Mouse (Mus musculus): Measurements from ENCODE around the gene Ccdc9b. TPM values are rescaled to one million over a fixed set of nuclear protein-coding genes. Genes with fewer than 3 reads are reported as not detected.

The Ccdc9b gene
- total and polyA plus RNA-seq, 2 experiments from 2014 or later, result 3.3 to 6.8 TPM

GRCm38 (mm10) chr2:118729816-118730621, 32.4 kb downstream of the Ccdc9b start:
- WGBS, result 33% methylated on average over 8 of the region's 8 CpGs
- no peak overlapping the region for H3K27ac ChIP-seq (ENCODE audit: low read depth)
- no peak overlapping the region for H3K4me3 ChIP-seq (ENCODE audit: low read depth, low read length)
- H3K4me2 ChIP-seq (ENCODE audit: low read depth, low read length), result no peak overlapping the region
- H3K9ac ChIP-seq (replicated peaks; ENCODE audit: low read depth, low read length), result no peak overlapping the region
- DNase-seq (ENCODE audit: low spot score) (no peak), ATAC-seq (ENCODE audit: insufficient read depth, low read depth) (no peak)
- no peak for TF ChIP-seq CTCF (IDR thresholded peaks at IDR 0.05; ENCODE audit: low read depth)
- no peak for TF ChIP-seq EP300 (IDR thresholded peaks at IDR 0.05; ENCODE audit: low read depth)
- H3K9me3 ChIP-seq (replicated peaks; ENCODE audit: control insufficient read depth, low read length), result no peaks in the 10 kb centered on the region
- H3K36me3 ChIP-seq (replicated peaks; ENCODE audit: control insufficient read depth, insufficient read depth, low read length), result no peaks in the 10 kb centered on the region
- H3K27me3 ChIP-seq (ENCODE audit: control insufficient read depth, insufficient read depth, low read length), result no peaks in the 10 kb centered on the region
- peaks cover 23% of the 10 kb centered on the region for H3K4me1 ChIP-seq (ENCODE audit: control insufficient read depth, insufficient read depth)

- no peaks in the 10 kb centered on the region for H3K9me3 ChIP-seq (replicated peaks; ENCODE audit: control insufficient read depth, low read length)
- no peaks in the 10 kb centered on the region for H3K36me3 ChIP-seq (replicated peaks; ENCODE audit: control insufficient read depth, insufficient read depth, low read length)
- no peak overlapping the region for H3K27ac ChIP-seq (ENCODE audit: low read depth)
- ATAC-seq (ENCODE audit: insufficient read depth, low read depth) (no peak), DNase-seq (ENCODE audit: low spot score) (no peak)
- TF ChIP-seq CTCF (IDR thresholded peaks at IDR 0.05; ENCODE audit: low read depth) (no peak), EP300 (IDR thresholded peaks at IDR 0.05; ENCODE audit: low read depth) (no peak)
- WGBS, result 18% methylated on average over 4 of the region's 4 CpGs
- no peak overlapping the region for H3K9ac ChIP-seq (replicated peaks; ENCODE audit: low read depth, low read length)
- no peak overlapping the region for H3K4me2 ChIP-seq (ENCODE audit: low read depth, low read length)
- no peak overlapping the region for H3K4me3 ChIP-seq (ENCODE audit: low read depth, low read length)
- H3K27me3 ChIP-seq (ENCODE audit: control insufficient read depth, insufficient read depth, low read length), result no peaks in the 10 kb centered on the region
- peaks cover 23% of the 10 kb centered on the region for H3K4me1 ChIP-seq (ENCODE audit: control insufficient read depth, insufficient read depth)
Measured at GRCm38 (mm10) chr2:118729194-118729593, 33.3 kb downstream of the Ccdc9b start.

GRCm38 (mm10) chr2:118728337-118728736, 34.1 kb downstream of the Ccdc9b start, which contains the start of gene Plcb2:
Plcb2 (minus strand) TSS chr2:118728438.
- Histone ChIP-seq H3K9me3 (replicated peaks; ENCODE audit: control insufficient read depth, low read length) (no peaks in the 10 kb centered on the region), H3K27ac (ENCODE audit: low read depth) (no peak within 1 kb of the TSS), H3K27me3 (ENCODE audit: control insufficient read depth, insufficient read depth, low read length) (no peaks in the 10 kb centered on the region), H3K4me1 (ENCODE audit: control insufficient read depth, insufficient read depth) (peaks cover 23% of the 10 kb centered on the region), H3K4me2 (ENCODE audit: low read depth, low read length) (peak within 1 kb of the TSS; percentile 36; the same call in 1 of the 2 replicates), H3K9ac (replicated peaks; ENCODE audit: low read depth, low read length) (0 out of 2 replicates have a peak within 1 kb of the TSS, but pooled peaks have one; percentile 0), H3K36me3 (replicated peaks; ENCODE audit: control insufficient read depth, insufficient read depth, low read length) (no peaks in the 10 kb centered on the region), H3K4me3 (ENCODE audit: low read depth, low read length) (peak within 1 kb of the TSS; percentile 2; the same call in 1 of the 2 replicates)
- no peak for DNase-seq (ENCODE audit: low spot score)
- 38% methylated on average over 7 of the region's 7 CpGs for WGBS
- ATAC-seq (ENCODE audit: insufficient read depth, low read depth), result no peak
- TF ChIP-seq EP300 (IDR thresholded peaks at IDR 0.05; ENCODE audit: low read depth) (no peak), CTCF (IDR thresholded peaks at IDR 0.05; ENCODE audit: low read depth) (no peak)

- no peaks in the 10 kb centered on the region for H3K9me3 ChIP-seq (replicated peaks; ENCODE audit: control insufficient read depth, low read length)
- no peak for DNase-seq (ENCODE audit: low spot score)
- no peak overlapping the region for H3K9ac ChIP-seq (replicated peaks; ENCODE audit: low read depth, low read length)
- 40% methylated on average over 9 of the region's 9 CpGs for WGBS
- peak overlapping the region; percentile 36; the same call in 1 of the 2 replicates for H3K4me2 ChIP-seq (ENCODE audit: low read depth, low read length)
- H3K4me1 ChIP-seq (ENCODE audit: control insufficient read depth, insufficient read depth), result peaks cover 23% of the 10 kb centered on the region
- peak overlapping the region; percentile 2; the same call in 1 of the 2 replicates for H3K4me3 ChIP-seq (ENCODE audit: low read depth, low read length)
- TF ChIP-seq CTCF (IDR thresholded peaks at IDR 0.05; ENCODE audit: low read depth) (no peak), EP300 (IDR thresholded peaks at IDR 0.05; ENCODE audit: low read depth) (no peak)
- no peaks in the 10 kb centered on the region for H3K36me3 ChIP-seq (replicated peaks; ENCODE audit: control insufficient read depth, insufficient read depth, low read length)
- H3K27ac ChIP-seq (ENCODE audit: low read depth), result no peak overlapping the region
- H3K27me3 ChIP-seq (ENCODE audit: control insufficient read depth, insufficient read depth, low read length), result no peaks in the 10 kb centered on the region
- ATAC-seq (ENCODE audit: insufficient read depth, low read depth), result no peak
Measured at GRCm38 (mm10) chr2:118727911-118728310, 34.5 kb downstream of the Ccdc9b start.

- H3K4me1 ChIP-seq (ENCODE audit: control insufficient read depth, insufficient read depth), result peaks cover 23% of the 10 kb centered on the region
- H3K9me3 ChIP-seq (replicated peaks; ENCODE audit: control insufficient read depth, low read length), result no peaks in the 10 kb centered on the region
- no peak for ATAC-seq (ENCODE audit: insufficient read depth, low read depth)
- no peak overlapping the region for H3K27ac ChIP-seq (ENCODE audit: low read depth)
- no peak overlapping the region for H3K9ac ChIP-seq (replicated peaks; ENCODE audit: low read depth, low read length)
- WGBS, result 91% methylated on average over 2 of the region's 2 CpGs
- no peak for TF ChIP-seq CTCF (IDR thresholded peaks at IDR 0.05; ENCODE audit: low read depth)
- TF ChIP-seq EP300 (IDR thresholded peaks at IDR 0.05; ENCODE audit: low read depth), result no peak
- H3K4me2 ChIP-seq (ENCODE audit: low read depth, low read length), result no peak overlapping the region
- DNase-seq (ENCODE audit: low spot score), result no peak
- no peaks in the 10 kb centered on the region for H3K36me3 ChIP-seq (replicated peaks; ENCODE audit: control insufficient read depth, insufficient read depth, low read length)
- H3K4me3 ChIP-seq (ENCODE audit: low read depth, low read length), result no peak overlapping the region
- no peaks in the 10 kb centered on the region for H3K27me3 ChIP-seq (ENCODE audit: control insufficient read depth, insufficient read depth, low read length)
Measured at GRCm38 (mm10) chr2:118726873-118727272, 35.6 kb downstream of the Ccdc9b start.

Measured in heart, postnatal 0 days (tissue).